Mouse (Mus musculus) frontal cortex, postnatal 14 days (tissue): ENCODE measurements around the gene Prkce.

Experiments
- DNase-seq, 2 experiments: peaks; one replicate each; pipeline ENCODE4 v3.0.0; 2022; ENCODE audit warnings: low spot score in 2 of 2

The Prkce gene

GRCm38 (mm10) chr17:86706467-86706866, 538.9 kb downstream of the Prkce start:
- DNase-seq: no peak
